Mouse (Mus musculus): ENCODE results near the gene Tspan7. TPM values are rescaled to one million over a fixed set of nuclear protein-coding genes. Genes with fewer than 3 reads are reported as not detected.
A peak's percentile ranks its signal among the peaks of the same experiment; 100 is the strongest.

The Tspan7 gene
- 49.2 and 50.9 TPM in 2 replicates for polyA plus RNA-seq (2014; fragmentation: Nextera tagmentation; extraction: Ambion mirVana)

GRCm38 (mm10) chrX:10484872-10485569 is at the start of gene Tspan7:
Gene Tspan7, plus strand, starts transcription at chrX:10485158.
- Histone ChIP-seq H3K27ac (replicated peaks; ENCODE audit: low read depth, low read length) (no peak within 1 kb of the TSS), H3K4me1 (ENCODE audit: control insufficient read depth, insufficient read depth, low read length) (no peaks in the 10 kb centered on the region), H3K4me2 (ENCODE audit: low read depth, severe bottlenecking) (peak within 1 kb of the TSS; percentile 57), H3K27me3 (ENCODE audit: control insufficient read depth, insufficient read depth, low read length) (no peaks in the 10 kb centered on the region), H3K4me3 (ENCODE audit: low read depth, low read length) (peak within 1 kb of the TSS; percentile 37), H3K36me3 (ENCODE audit: control insufficient read depth, insufficient read depth, low read length) (no peaks in the 10 kb centered on the region), H3K9me3 (ENCODE audit: control insufficient read depth, low read length) (no peaks in the 10 kb centered on the region), H3K9ac (ENCODE audit: low read length) (peak within 1 kb of the TSS; percentile 55)
- peak; percentile 74 for DNase-seq (ENCODE audit: low spot score)
- 23% methylated on average over 24 of the region's 41 CpGs for WGBS
- ATAC-seq (ENCODE audit: insufficient number of reproducible peaks, low FRiP score, low TSS enrichment, low read depth): peak; percentile 86

- no peak overlapping the region for H3K9ac ChIP-seq (ENCODE audit: low read length)
Measured at GRCm38 (mm10) chrX:10449323-10449980, 35.5 kb upstream of the Tspan7 start.

GRCm38 (mm10) chrX:10450143-10451060 is 34.6 kb upstream of the Tspan7 start:
- no peak overlapping the region for H3K9ac ChIP-seq (ENCODE audit: low read length)
- no peak overlapping the region for H3K4me3 ChIP-seq (ENCODE audit: low read depth, low read length)
- H3K4me1 ChIP-seq (ENCODE audit: control insufficient read depth, insufficient read depth, low read length): no peaks in the 10 kb centered on the region
- no peak overlapping the region for H3K4me2 ChIP-seq (ENCODE audit: low read depth, severe bottlenecking)
- no peaks in the 10 kb centered on the region for H3K36me3 ChIP-seq (ENCODE audit: control insufficient read depth, insufficient read depth, low read length)
- DNase-seq (ENCODE audit: low spot score): no peak
- ATAC-seq (ENCODE audit: insufficient number of reproducible peaks, low FRiP score, low TSS enrichment, low read depth): no peak
- no peak overlapping the region for H3K27ac ChIP-seq (replicated peaks; ENCODE audit: low read depth, low read length)
- WGBS: 77% methylated on average over 2 of the region's 2 CpGs
- no peaks in the 10 kb centered on the region for H3K27me3 ChIP-seq (ENCODE audit: control insufficient read depth, insufficient read depth, low read length)
- no peaks in the 10 kb centered on the region for H3K9me3 ChIP-seq (ENCODE audit: control insufficient read depth, low read length)

More at GRCm38 (mm10) chrX:10449323-10449980, 35.5 kb upstream of the Tspan7 start:
- no peak for DNase-seq (ENCODE audit: low spot score)
- 86% methylated on average over 10 of the region's 10 CpGs for WGBS
- Histone ChIP-seq H3K4me3 (ENCODE audit: low read depth, low read length) (no peak overlapping the region), H3K4me1 (ENCODE audit: control insufficient read depth, insufficient read depth, low read length) (no peaks in the 10 kb centered on the region), H3K27ac (replicated peaks; ENCODE audit: low read depth, low read length) (no peak overlapping the region), H3K9me3 (ENCODE audit: control insufficient read depth, low read length) (no peaks in the 10 kb centered on the region), H3K27me3 (ENCODE audit: control insufficient read depth, insufficient read depth, low read length) (no peaks in the 10 kb centered on the region), H3K4me2 (ENCODE audit: low read depth, severe bottlenecking) (no peak overlapping the region), H3K36me3 (ENCODE audit: control insufficient read depth, insufficient read depth, low read length) (no peaks in the 10 kb centered on the region)
- ATAC-seq (ENCODE audit: insufficient number of reproducible peaks, low FRiP score, low TSS enrichment, low read depth): no peak

- Histone ChIP-seq H3K9me3 (ENCODE audit: control insufficient read depth, low read length) (no peaks in the 10 kb centered on the region), H3K27ac (replicated peaks; ENCODE audit: low read depth, low read length) (no peak overlapping the region), H3K9ac (ENCODE audit: low read length) (no peak overlapping the region), H3K4me1 (ENCODE audit: control insufficient read depth, insufficient read depth, low read length) (no peaks in the 10 kb centered on the region), H3K4me3 (ENCODE audit: low read depth, low read length) (no peak overlapping the region), H3K4me2 (ENCODE audit: low read depth, severe bottlenecking) (no peak overlapping the region), H3K27me3 (ENCODE audit: control insufficient read depth, insufficient read depth, low read length) (no peaks in the 10 kb centered on the region), H3K36me3 (ENCODE audit: control insufficient read depth, insufficient read depth, low read length) (no peaks in the 10 kb centered on the region)
- 30% methylated on average over 1 of the region's 1 CpGs for WGBS
- ATAC-seq (ENCODE audit: insufficient number of reproducible peaks, low FRiP score, low TSS enrichment, low read depth) (no peak), DNase-seq (ENCODE audit: low spot score) (no peak)
Measured at GRCm38 (mm10) chrX:10453798-10454197, 31.2 kb upstream of the Tspan7 start.

GRCm38 (mm10) chrX:10457256-10457655 is 27.7 kb upstream of the Tspan7 start:
- no peaks in the 10 kb centered on the region for H3K36me3 ChIP-seq (ENCODE audit: control insufficient read depth, insufficient read depth, low read length)
- WGBS: 77% methylated on average over 3 of the region's 3 CpGs
- ATAC-seq (ENCODE audit: insufficient number of reproducible peaks, low FRiP score, low TSS enrichment, low read depth) (no peak), DNase-seq (ENCODE audit: low spot score) (no peak)
- no peaks in the 10 kb centered on the region for H3K27me3 ChIP-seq (ENCODE audit: control insufficient read depth, insufficient read depth, low read length)
- no peaks in the 10 kb centered on the region for H3K4me1 ChIP-seq (ENCODE audit: control insufficient read depth, insufficient read depth, low read length)
- H3K9ac ChIP-seq (ENCODE audit: low read length): no peak overlapping the region
- H3K4me3 ChIP-seq (ENCODE audit: low read depth, low read length): no peak overlapping the region
- no peak overlapping the region for H3K27ac ChIP-seq (replicated peaks; ENCODE audit: low read depth, low read length)
- no peak overlapping the region for H3K4me2 ChIP-seq (ENCODE audit: low read depth, severe bottlenecking)
- H3K9me3 ChIP-seq (ENCODE audit: control insufficient read depth, low read length): no peaks in the 10 kb centered on the region

GRCm38 (mm10) chrX:10477088-10477487 is 7.9 kb upstream of the Tspan7 start:
- Histone ChIP-seq H3K4me2 (ENCODE audit: low read depth, severe bottlenecking) (no peak overlapping the region), H3K4me1 (ENCODE audit: control insufficient read depth, insufficient read depth, low read length) (no peaks in the 10 kb centered on the region), H3K4me3 (ENCODE audit: low read depth, low read length) (no peak overlapping the region), H3K36me3 (ENCODE audit: control insufficient read depth, insufficient read depth, low read length) (no peaks in the 10 kb centered on the region), H3K27me3 (ENCODE audit: control insufficient read depth, insufficient read depth, low read length) (no peaks in the 10 kb centered on the region), H3K9ac (ENCODE audit: low read length) (no peak overlapping the region), H3K9me3 (ENCODE audit: control insufficient read depth, low read length) (no peaks in the 10 kb centered on the region), H3K27ac (replicated peaks; ENCODE audit: low read depth, low read length) (no peak overlapping the region)
- ATAC-seq (ENCODE audit: insufficient number of reproducible peaks, low FRiP score, low TSS enrichment, low read depth) (no peak), DNase-seq (ENCODE audit: low spot score) (no peak)
- WGBS: 94% methylated on average over 1 of the region's 1 CpGs

- ATAC-seq (ENCODE audit: insufficient number of reproducible peaks, low FRiP score, low TSS enrichment, low read depth) (no peak), DNase-seq (ENCODE audit: low spot score) (no peak)
- Histone ChIP-seq H3K4me3 (ENCODE audit: low read depth, low read length) (no peak overlapping the region), H3K27me3 (ENCODE audit: control insufficient read depth, insufficient read depth, low read length) (no peaks in the 10 kb centered on the region), H3K36me3 (ENCODE audit: control insufficient read depth, insufficient read depth, low read length) (no peaks in the 10 kb centered on the region), H3K4me2 (ENCODE audit: low read depth, severe bottlenecking) (no peak overlapping the region), H3K4me1 (ENCODE audit: control insufficient read depth, insufficient read depth, low read length) (no peaks in the 10 kb centered on the region), H3K9me3 (ENCODE audit: control insufficient read depth, low read length) (no peaks in the 10 kb centered on the region), H3K9ac (ENCODE audit: low read length) (no peak overlapping the region), H3K27ac (replicated peaks; ENCODE audit: low read depth, low read length) (no peak overlapping the region)
- WGBS: 86% methylated on average over 10 of the region's 10 CpGs
Measured at GRCm38 (mm10) chrX:10479031-10479886, 5.7 kb upstream of the Tspan7 start.

Measured in limb, embryonic 11.5 days (tissue).